Mouse (Mus musculus): ENCODE measurements around the gene Syne3. TPM values are rescaled to one million over a fixed set of nuclear protein-coding genes. Genes with fewer than 3 reads are reported as not detected.

The Syne3 gene
- polyA plus RNA-seq, 1 experiment from 2014 or later: 1.3 TPM

DNA sequence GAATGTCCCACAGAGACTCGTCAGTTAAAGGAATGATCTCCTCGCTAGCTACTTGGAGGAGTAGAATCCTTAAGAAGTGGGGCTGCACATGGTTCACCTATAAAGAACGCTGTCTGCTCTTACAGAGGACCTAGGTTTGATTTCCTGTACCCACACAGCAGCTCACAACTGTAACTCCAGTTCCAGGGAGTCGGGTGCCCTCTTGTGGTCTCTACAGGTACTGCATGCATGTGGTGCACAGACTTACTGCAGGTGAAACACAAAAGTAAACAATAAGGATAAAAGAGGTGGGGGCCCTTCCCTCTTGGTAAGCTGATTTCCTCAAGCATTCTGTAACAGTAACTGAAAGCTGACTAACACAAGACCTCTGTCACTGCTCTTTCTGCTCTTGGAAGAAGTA lies 73.4 kb downstream of the Syne3 start:
- no peak overlapping the region for H3K27ac ChIP-seq
- 0 out of 2 replicates have a peak, but pooled peaks cover 3% of the 10 kb centered on the region for H3K9me3 ChIP-seq
- H3K27me3 ChIP-seq: peaks cover 5% of the 10 kb centered on the region; the same call in 1 of the 2 replicates
- H3K9ac ChIP-seq: no peak overlapping the region
- no peak overlapping the region for H3K4me3 ChIP-seq
- H3K36me3 ChIP-seq: peaks cover 5% of the 10 kb centered on the region; the same call in 1 of the 2 replicates
- ATAC-seq (ENCODE audit: insufficient number of reproducible peaks, insufficient read depth, low FRiP score, low TSS enrichment, low read depth): no peak
- peaks cover 25% of the 10 kb centered on the region for H3K4me1 ChIP-seq
- H3K4me2 ChIP-seq: no peak overlapping the region
- WGBS: 79% methylated on average over 4 of the region's 4 CpGs

DNA sequence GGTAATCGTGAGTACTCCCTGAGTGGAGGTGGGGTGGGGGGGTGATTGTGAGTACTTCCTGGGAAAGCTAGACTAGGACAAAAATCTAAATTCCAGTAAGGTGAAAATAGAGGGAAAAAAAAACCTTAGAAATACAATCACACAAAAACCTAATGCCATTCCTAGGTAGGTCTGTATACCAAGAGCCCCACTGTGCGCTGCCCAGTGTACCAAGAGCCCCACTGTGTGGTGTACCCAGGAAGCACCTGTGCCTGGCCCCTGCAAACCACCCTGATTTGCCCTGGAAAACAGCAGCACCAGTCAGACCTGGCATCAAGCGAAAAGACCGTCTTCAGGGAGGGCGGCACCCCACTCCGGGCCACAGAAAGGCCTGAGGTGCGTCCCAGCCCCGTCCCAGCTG lies 74.5 kb downstream of the Syne3 start:
- no peak overlapping the region for H3K4me3 ChIP-seq
- no peak overlapping the region for H3K27ac ChIP-seq
- ATAC-seq (ENCODE audit: insufficient number of reproducible peaks, insufficient read depth, low FRiP score, low TSS enrichment, low read depth): no peak
- no peak overlapping the region for H3K4me2 ChIP-seq
- H3K27me3 ChIP-seq: peaks cover 5% of the 10 kb centered on the region; the same call in 1 of the 2 replicates
- H3K36me3 ChIP-seq: peaks cover 5% of the 10 kb centered on the region; the same call in 1 of the 2 replicates
- peaks cover 25% of the 10 kb centered on the region for H3K4me1 ChIP-seq
- 0 out of 2 replicates have a peak, but pooled peaks cover 3% of the 10 kb centered on the region for H3K9me3 ChIP-seq
- 90% methylated on average over 8 of the region's 8 CpGs for WGBS
- no peak overlapping the region for H3K9ac ChIP-seq

DNA sequence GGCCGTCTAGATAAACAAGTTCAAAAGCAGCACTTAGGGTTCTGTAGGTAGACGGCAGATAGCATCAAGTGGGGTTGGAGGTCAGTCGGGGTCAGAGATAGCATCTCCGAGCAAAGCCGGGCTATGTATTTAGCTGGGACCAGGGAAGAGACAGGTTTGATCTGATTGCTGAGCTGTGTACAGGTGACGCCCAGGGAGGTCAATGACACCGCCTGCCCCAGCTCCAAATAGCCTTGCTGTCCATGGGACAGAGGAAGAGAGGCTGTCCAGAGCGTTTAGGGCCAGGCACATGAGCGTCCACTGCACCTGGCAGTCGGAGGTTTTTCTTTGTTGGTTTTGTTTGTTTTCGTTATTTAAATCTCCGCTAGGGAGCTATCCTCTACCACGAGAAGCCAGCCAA lies 75.8 kb downstream of the Syne3 start:
- H3K36me3 ChIP-seq: peaks cover 5% of the 10 kb centered on the region; the same call in 1 of the 2 replicates
- H3K9me3 ChIP-seq: 0 out of 2 replicates have a peak, but pooled peaks cover 3% of the 10 kb centered on the region
- no peak for ATAC-seq (ENCODE audit: insufficient number of reproducible peaks, insufficient read depth, low FRiP score, low TSS enrichment, low read depth)
- no peak overlapping the region for H3K4me2 ChIP-seq
- H3K4me1 ChIP-seq: peaks cover 11% of the 10 kb centered on the region
- no peak overlapping the region for H3K9ac ChIP-seq
- 69% methylated on average over 13 of the region's 13 CpGs for WGBS
- no peak overlapping the region for H3K4me3 ChIP-seq
- no peak overlapping the region for H3K27ac ChIP-seq
- peaks cover under 1% of the 10 kb centered on the region; the same call in 1 of the 2 replicates for H3K27me3 ChIP-seq

DNA sequence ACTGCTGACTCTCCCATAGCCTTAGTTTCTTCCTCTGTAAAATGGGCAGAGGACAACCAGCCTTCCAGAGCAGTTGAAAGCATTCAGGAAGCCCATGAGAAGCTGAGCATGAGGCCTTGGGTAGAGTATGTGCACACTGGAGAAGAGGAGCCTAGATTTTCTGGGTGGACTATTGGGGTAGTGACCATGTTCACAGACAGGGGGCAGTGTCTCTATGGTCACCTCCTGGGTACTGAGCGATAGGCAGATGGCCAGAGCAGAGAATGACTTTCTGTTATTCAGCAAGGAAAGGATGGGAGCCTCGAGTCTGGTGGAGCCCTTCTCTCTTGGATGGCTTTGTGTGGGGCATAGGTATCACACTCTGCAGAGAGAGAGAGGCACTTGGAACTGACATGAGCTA lies 76.4 kb downstream of the Syne3 start:
- 72% methylated on average over 2 of the region's 2 CpGs for WGBS
- no peak overlapping the region for H3K4me2 ChIP-seq
- peaks cover 10% of the 10 kb centered on the region for H3K4me1 ChIP-seq
- H3K9ac ChIP-seq: no peak overlapping the region
- no peak overlapping the region for H3K4me3 ChIP-seq
- 0 out of 2 replicates have a peak, but pooled peaks cover 3% of the 10 kb centered on the region for H3K9me3 ChIP-seq
- H3K27ac ChIP-seq: no peak overlapping the region
- no peaks in the 10 kb centered on the region for H3K27me3 ChIP-seq
- no peak for ATAC-seq (ENCODE audit: insufficient number of reproducible peaks, insufficient read depth, low FRiP score, low TSS enrichment, low read depth)
- H3K36me3 ChIP-seq: peaks cover 5% of the 10 kb centered on the region; the same call in 1 of the 2 replicates

GRCm38 (mm10) chr12:104925765-104926164 lies 83.8 kb downstream of the Syne3 start:
- H3K36me3 ChIP-seq: no peaks in the 10 kb centered on the region
- no peak overlapping the region for H3K27ac ChIP-seq
- no peak overlapping the region for H3K4me3 ChIP-seq
- ATAC-seq (ENCODE audit: insufficient number of reproducible peaks, insufficient read depth, low FRiP score, low TSS enrichment, low read depth): no peak
- H3K4me2 ChIP-seq: no peak overlapping the region
- H3K4me1 ChIP-seq: peaks cover 42% of the 10 kb centered on the region
- H3K9me3 ChIP-seq: no peaks in the 10 kb centered on the region
- no peaks in the 10 kb centered on the region for H3K27me3 ChIP-seq
- 86% methylated on average over 2 of the region's 2 CpGs for WGBS
- no peak overlapping the region for H3K9ac ChIP-seq

DNA sequence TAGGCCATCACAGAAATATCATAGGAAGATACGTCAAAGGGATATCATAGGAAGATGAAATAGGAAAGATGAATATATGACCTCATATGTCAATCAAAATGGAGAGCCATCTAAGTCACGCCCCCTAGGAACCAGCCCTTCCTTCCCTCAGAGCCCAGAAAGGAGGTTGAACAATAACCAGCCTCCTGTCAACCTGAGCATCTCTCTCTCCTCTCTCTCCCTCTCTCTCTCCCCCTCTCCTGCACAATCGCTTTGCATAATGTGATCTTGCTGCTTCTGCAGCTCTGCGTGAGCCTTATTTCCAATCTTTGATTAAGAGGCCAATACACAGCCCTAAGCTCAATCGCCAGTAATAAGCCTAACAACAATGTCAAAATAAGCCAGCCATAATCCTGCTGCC lies 84.6 kb downstream of the Syne3 start:
- Histone ChIP-seq H3K27ac (no peak overlapping the region), H3K9me3 (no peaks in the 10 kb centered on the region), H3K4me2 (no peak overlapping the region), H3K4me3 (no peak overlapping the region), H3K27me3 (no peaks in the 10 kb centered on the region), H3K4me1 (peaks cover 42% of the 10 kb centered on the region), H3K9ac (no peak overlapping the region), H3K36me3 (no peaks in the 10 kb centered on the region)
- WGBS: 81% methylated on average over 5 of the region's 5 CpGs
- ATAC-seq (ENCODE audit: insufficient number of reproducible peaks, insufficient read depth, low FRiP score, low TSS enrichment, low read depth): no peak

GRCm38 (mm10) chr12:104924546-104924945 lies 85.1 kb downstream of the Syne3 start:
- Histone ChIP-seq H3K4me3 (no peak overlapping the region), H3K4me1 (peaks cover 42% of the 10 kb centered on the region), H3K9ac (no peak overlapping the region), H3K9me3 (no peaks in the 10 kb centered on the region), H3K36me3 (no peaks in the 10 kb centered on the region), H3K4me2 (no peak overlapping the region), H3K27me3 (no peaks in the 10 kb centered on the region), H3K27ac (peak overlapping the region; percentile 77; the same call in 1 of the 2 replicates)
- ATAC-seq (ENCODE audit: insufficient number of reproducible peaks, insufficient read depth, low FRiP score, low TSS enrichment, low read depth): no peak
- WGBS: 81% methylated on average over 3 of the region's 3 CpGs

GRCm38 (mm10) chr12:104923948-104924388 lies 85.6 kb downstream of the Syne3 start:
- 16% methylated on average over 19 of the region's 19 CpGs for WGBS
- Histone ChIP-seq H3K9me3 (no peaks in the 10 kb centered on the region), H3K27ac (peak overlapping the region; percentile 77; the same call in 1 of the 2 replicates), H3K36me3 (no peaks in the 10 kb centered on the region), H3K4me2 (peak overlapping the region; percentile 38), H3K9ac (peak overlapping the region; percentile 49; the same call in 1 of the 2 replicates), H3K4me1 (peaks cover 46% of the 10 kb centered on the region), H3K27me3 (no peaks in the 10 kb centered on the region), H3K4me3 (no peak overlapping the region)
- ATAC-seq (ENCODE audit: insufficient number of reproducible peaks, insufficient read depth, low FRiP score, low TSS enrichment, low read depth): no peak

- WGBS: 67% methylated on average over 8 of the region's 8 CpGs
- no peaks in the 10 kb centered on the region for H3K27me3 ChIP-seq
- no peak for ATAC-seq (ENCODE audit: insufficient number of reproducible peaks, insufficient read depth, low FRiP score, low TSS enrichment, low read depth)
- H3K9me3 ChIP-seq: no peaks in the 10 kb centered on the region
- no peak overlapping the region for H3K4me2 ChIP-seq
- H3K27ac ChIP-seq: no peak overlapping the region
- peaks cover 47% of the 10 kb centered on the region for H3K4me1 ChIP-seq
- no peak overlapping the region for H3K9ac ChIP-seq
- no peaks in the 10 kb centered on the region for H3K36me3 ChIP-seq
- no peak overlapping the region for H3K4me3 ChIP-seq
These were observed 87.0 kb downstream of the Syne3 start for GRCm38 (mm10) chr12:104922647-104923046.

DNA sequence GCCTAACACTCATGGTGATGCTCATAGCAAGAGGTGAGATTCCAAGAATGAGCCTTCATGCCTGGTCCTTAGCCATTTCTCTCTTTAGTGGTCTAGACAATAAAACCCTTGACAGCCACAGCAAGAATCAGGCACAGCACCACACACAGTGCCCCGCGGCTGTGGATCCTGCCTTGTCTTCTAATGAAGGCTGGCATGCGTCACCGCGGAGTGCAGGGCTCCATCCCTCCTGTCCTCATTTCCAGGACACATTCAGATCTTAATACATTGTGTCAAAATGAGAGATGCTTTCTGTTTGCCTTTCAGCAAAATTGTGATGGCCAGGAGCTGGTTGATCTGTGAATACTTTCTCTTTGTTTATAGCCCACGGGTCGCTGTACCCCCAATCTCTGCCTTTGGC lies 88.5 kb downstream of the Syne3 start:
- ATAC-seq (ENCODE audit: insufficient number of reproducible peaks, insufficient read depth, low FRiP score, low TSS enrichment, low read depth): no peak
- no peak overlapping the region for H3K9ac ChIP-seq
- no peak overlapping the region for H3K4me3 ChIP-seq
- 77% methylated on average over 7 of the region's 7 CpGs for WGBS
- H3K27ac ChIP-seq: no peak overlapping the region
- H3K4me2 ChIP-seq: no peak overlapping the region
- H3K9me3 ChIP-seq: no peaks in the 10 kb centered on the region
- peaks cover 47% of the 10 kb centered on the region for H3K4me1 ChIP-seq
- H3K36me3 ChIP-seq: no peaks in the 10 kb centered on the region
- H3K27me3 ChIP-seq: no peaks in the 10 kb centered on the region

DNA sequence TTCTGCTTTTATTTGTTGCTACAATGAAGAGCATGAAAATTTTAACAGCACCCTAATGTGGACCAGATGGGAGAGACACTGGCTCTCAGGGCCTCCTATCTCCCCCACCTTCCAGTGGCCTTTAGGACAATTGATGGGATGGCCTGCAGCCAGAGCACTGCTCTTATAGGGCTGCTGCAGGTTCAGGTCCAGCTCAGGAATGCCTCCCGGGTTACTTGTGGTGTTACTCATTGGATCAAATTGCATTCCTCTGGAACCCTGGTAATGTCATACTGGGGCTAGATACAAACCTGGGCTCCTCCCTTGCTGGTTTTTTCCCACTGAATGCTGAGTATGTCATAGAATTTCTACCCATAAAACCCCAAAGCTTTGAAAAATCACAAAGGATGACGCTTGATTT lies 90.4 kb downstream of the Syne3 start:
- WGBS: 45% methylated on average over 2 of the region's 2 CpGs
- H3K9me3 ChIP-seq: no peaks in the 10 kb centered on the region
- no peaks in the 10 kb centered on the region for H3K27me3 ChIP-seq
- no peak overlapping the region for H3K4me2 ChIP-seq
- H3K9ac ChIP-seq: no peak overlapping the region
- peaks cover 32% of the 10 kb centered on the region for H3K4me1 ChIP-seq
- H3K36me3 ChIP-seq: no peaks in the 10 kb centered on the region
- no peak for ATAC-seq (ENCODE audit: insufficient number of reproducible peaks, insufficient read depth, low FRiP score, low TSS enrichment, low read depth)
- H3K27ac ChIP-seq: 0 out of 2 replicates have a peak overlapping the region, but pooled peaks have one; percentile 29
- H3K4me3 ChIP-seq: no peak overlapping the region

DNA sequence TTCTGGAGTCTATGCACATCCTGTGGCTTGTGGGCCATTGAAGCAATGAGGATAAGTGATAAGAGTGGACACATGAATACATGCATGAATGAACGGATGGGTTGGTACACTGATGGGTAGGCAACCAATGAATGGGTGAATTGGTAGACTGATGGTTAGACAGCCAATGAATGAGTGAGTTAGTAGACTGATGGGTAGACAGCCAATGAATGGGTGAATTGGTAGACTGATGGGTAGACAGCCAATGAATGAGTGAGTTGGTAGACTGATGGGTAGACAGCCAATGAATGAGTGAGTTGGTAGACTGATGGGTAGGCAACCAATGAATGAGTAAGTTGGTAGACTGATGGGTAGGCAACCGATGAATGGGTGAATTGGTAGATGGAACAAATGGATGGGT lies 91.7 kb downstream of the Syne3 start:
- H3K27ac ChIP-seq: no peak overlapping the region

More for the DNA sequence above, 91.7 kb downstream of the Syne3 start:
- Histone ChIP-seq H3K4me3 (no peak overlapping the region), H3K27me3 (no peaks in the 10 kb centered on the region), H3K4me1 (peaks cover 18% of the 10 kb centered on the region), H3K36me3 (no peaks in the 10 kb centered on the region), H3K9ac (no peak overlapping the region), H3K9me3 (no peaks in the 10 kb centered on the region), H3K4me2 (no peak overlapping the region)
- WGBS: 96% methylated on average over 2 of the region's 2 CpGs
- no peak for ATAC-seq (ENCODE audit: insufficient number of reproducible peaks, insufficient read depth, low FRiP score, low TSS enrichment, low read depth)

Data from embryonic facial prominence, embryonic 13.5 days (tissue).